Mouse (Mus musculus) embryonic facial prominence, embryonic 11.5 days (tissue): ENCODE data around the gene Rbpj. TPM values are rescaled to one million over a fixed set of nuclear protein-coding genes. Genes with fewer than 3 reads are reported as not detected.

Experiments
- ATAC-seq: fragments of 200-750 bp; cut with Nextera tagmentation; replicated peaks from 2 replicates; pipeline ENCODE4 v1.8.0; 2017; ENCODE audit warnings: low read depth; ENCODE audit not compliant: insufficient number of reproducible peaks, low FRiP score, low TSS enrichment
- DNase-seq: peaks from one replicate; pipeline ENCODE4 v3.0.0-alpha.2; 2015; ENCODE audit warnings: low spot score
- H3K27ac ChIP-seq: fragments of 300-500 bp; sonication (generic); replicated peaks from 2 replicates; pipeline ENCODE4 v1.5.1; 2014; ENCODE audit warnings: mild to moderate bottlenecking, low read depth, low read length, control low read depth
- H3K27me3 ChIP-seq: fragments of 300-500 bp; sonication (generic); 2 replicates; pipeline ENCODE4 v1.6.1; 2014; ENCODE audit warnings: mild to moderate bottlenecking, low read length, moderate library complexity, mixed read lengths; ENCODE audit not compliant: control insufficient read depth, insufficient read depth
- H3K36me3 ChIP-seq: fragments of 300-500 bp; sonication (generic); replicated peaks from 2 replicates; pipeline ENCODE4 v1.6.1; 2014; ENCODE audit warnings: low read depth, mild to moderate bottlenecking, low read length, moderate library complexity, mixed read lengths; ENCODE audit not compliant: control insufficient read depth, insufficient read depth
- H3K4me1 ChIP-seq: fragments of 300-500 bp; sonication (generic); 2 replicates; pipeline ENCODE4 v1.6.1; 2014; ENCODE audit warnings: low read length, mixed read lengths; ENCODE audit not compliant: control insufficient read depth, insufficient read depth
- H3K4me2 ChIP-seq: fragments of 300-500 bp; sonication (generic); 2 replicates; pipeline ENCODE4 v1.6.1; 2014; ENCODE audit warnings: low read depth, mild to moderate bottlenecking, control low read depth, low read length, moderate library complexity
- H3K4me3 ChIP-seq: fragments of 300-500 bp; sonication (generic); 2 replicates; pipeline ENCODE4 v1.5.1; 2014; ENCODE audit warnings: low read depth, low read length, control low read depth
- H3K9ac ChIP-seq: fragments of 300-500 bp; sonication (generic); replicated peaks from 2 replicates; pipeline ENCODE4 v1.6.1; 2014; ENCODE audit warnings: mild to moderate bottlenecking, control low read depth, low read length
- H3K9me3 ChIP-seq: fragments of 300-500 bp; sonication (generic); replicated peaks from 2 replicates; pipeline ENCODE4 v1.6.1; 2016; ENCODE audit warnings: mild to moderate bottlenecking, low read length, inconsistent platforms, mixed read lengths; ENCODE audit not compliant: control insufficient read depth
- WGBS: fragments of 180-500 bp; shearing (Covaris S2); extraction: QIAGEN DNeasy Blood & Tissue Kit; methylation state at CpG from one replicate; pipeline ENCODE4 v1.1.7; 2014; 5-methylcytosine and 5-hydroxymethylcytosine counted together
- polyA plus RNA-seq: library from polyadenylated mRNA; unstranded; fragments of >200 nt; fragmentation: Nextera tagmentation; extraction: Ambion mirVana; gene quantifications from 2 replicates; pipeline ENCODE4 v1.2.1, GENCODE M21; 2014

The Rbpj gene
- polyA plus RNA-seq, 1 experiment from 2014 or later: 68.5 TPM

GRCm38 (mm10) chr5:53564309-53564708, 98.4 kb downstream of the Rbpj start:
- Histone ChIP-seq H3K4me1 (no peaks in the 10 kb centered on the region; the same call in 1 of the 2 replicates), H3K9ac (no peak overlapping the region), H3K4me3 (no peak overlapping the region), H3K36me3 (no peaks in the 10 kb centered on the region), H3K9me3 (no peaks in the 10 kb centered on the region), H3K27ac (no peak overlapping the region), H3K4me2 (no peak overlapping the region), H3K27me3 (no peaks in the 10 kb centered on the region)
- ATAC-seq (no peak), DNase-seq (peak; percentile 62)
- 72% methylated on average over 19 of the region's 19 CpGs for WGBS

- peak; percentile 31 for DNase-seq
- no peaks in the 10 kb centered on the region for H3K36me3 ChIP-seq
- H3K9ac ChIP-seq: no peak overlapping the region
- H3K4me1 ChIP-seq: no peaks in the 10 kb centered on the region; the same call in 1 of the 2 replicates
- H3K4me2 ChIP-seq: no peak overlapping the region
- H3K4me3 ChIP-seq: no peak overlapping the region
- no peaks in the 10 kb centered on the region for H3K27me3 ChIP-seq
- no peak for ATAC-seq
- no peaks in the 10 kb centered on the region for H3K9me3 ChIP-seq
- 58% methylated on average over 5 of the region's 5 CpGs for WGBS
- H3K27ac ChIP-seq: no peak overlapping the region
These were observed 99.4 kb downstream of the Rbpj start for GRCm38 (mm10) chr5:53565213-53565794.

DNA sequence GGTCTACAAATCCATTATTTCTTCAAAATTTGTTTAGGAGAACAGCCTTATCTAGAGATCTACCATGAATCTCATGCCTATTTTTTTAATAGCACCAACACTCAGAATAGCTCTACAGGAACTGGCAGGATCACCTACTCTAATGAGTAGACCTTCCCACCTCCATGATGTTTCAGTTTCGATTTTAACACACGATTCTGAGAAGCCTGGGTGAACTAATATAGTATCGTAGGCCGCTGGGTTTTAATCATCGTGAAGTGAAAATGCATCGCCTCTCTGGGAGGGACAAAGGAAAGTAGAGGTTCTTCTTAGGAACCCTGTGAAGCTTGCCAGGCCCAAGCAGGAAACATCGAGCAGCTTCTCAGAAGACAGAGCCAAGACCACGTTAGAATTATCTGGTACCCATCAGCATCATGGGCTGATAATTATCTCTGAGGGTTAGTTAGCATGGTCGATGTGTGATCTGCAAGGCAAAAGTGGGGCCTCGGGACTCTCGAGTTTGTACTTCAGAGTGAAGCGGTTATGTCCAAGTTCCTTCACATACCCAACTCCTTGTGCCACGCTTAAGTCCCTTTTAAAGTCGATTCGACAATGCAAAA, 100.6 kb downstream of the Rbpj start:
- 88% methylated on average over 15 of the region's 15 CpGs for WGBS
- ATAC-seq: no peak

GRCm38 (mm10) chr5:53572496-53572895, 106.5 kb downstream of the Rbpj start:
- DNase-seq (no peak), ATAC-seq (no peak)
- 81% methylated on average over 5 of the region's 5 CpGs for WGBS
- H3K27me3 ChIP-seq: no peaks in the 10 kb centered on the region
- no peak overlapping the region for H3K4me3 ChIP-seq
- H3K9me3 ChIP-seq: no peaks in the 10 kb centered on the region
- no peak overlapping the region for H3K9ac ChIP-seq
- H3K27ac ChIP-seq: no peak overlapping the region
- no peaks in the 10 kb centered on the region for H3K36me3 ChIP-seq
- no peaks in the 10 kb centered on the region for H3K4me1 ChIP-seq
- no peak overlapping the region for H3K4me2 ChIP-seq

More for the DNA sequence above, 100.6 kb downstream of the Rbpj start:
- no peak overlapping the region for H3K27ac ChIP-seq
- no peak overlapping the region for H3K4me3 ChIP-seq
- no peak overlapping the region for H3K4me2 ChIP-seq
- no peak overlapping the region for H3K9ac ChIP-seq
- H3K27me3 ChIP-seq: no peaks in the 10 kb centered on the region
- DNase-seq: no peak
- no peaks in the 10 kb centered on the region for H3K36me3 ChIP-seq
- H3K9me3 ChIP-seq: no peaks in the 10 kb centered on the region
- no peaks in the 10 kb centered on the region; the same call in 1 of the 2 replicates for H3K4me1 ChIP-seq

GRCm38 (mm10) chr5:53574883-53575442, 109.0 kb downstream of the Rbpj start:
- Histone ChIP-seq H3K9me3 (no peaks in the 10 kb centered on the region), H3K27ac (no peak overlapping the region), H3K27me3 (no peaks in the 10 kb centered on the region), H3K36me3 (no peaks in the 10 kb centered on the region), H3K4me1 (no peaks in the 10 kb centered on the region), H3K9ac (no peak overlapping the region), H3K4me2 (no peak overlapping the region), H3K4me3 (no peak overlapping the region)
- no peak for DNase-seq
- no peak for ATAC-seq
- WGBS: 60% methylated on average over 3 of the region's 3 CpGs

- 85% methylated on average over 10 of the region's 10 CpGs for WGBS
- Histone ChIP-seq H3K4me2 (no peak overlapping the region), H3K9ac (no peak overlapping the region), H3K4me3 (no peak overlapping the region), H3K36me3 (no peaks in the 10 kb centered on the region), H3K9me3 (no peaks in the 10 kb centered on the region), H3K4me1 (no peaks in the 10 kb centered on the region), H3K27ac (no peak overlapping the region), H3K27me3 (no peaks in the 10 kb centered on the region)
- no peak for DNase-seq
- no peak for ATAC-seq
These were observed 111.4 kb downstream of the Rbpj start for GRCm38 (mm10) chr5:53577272-53577889.

DNA sequence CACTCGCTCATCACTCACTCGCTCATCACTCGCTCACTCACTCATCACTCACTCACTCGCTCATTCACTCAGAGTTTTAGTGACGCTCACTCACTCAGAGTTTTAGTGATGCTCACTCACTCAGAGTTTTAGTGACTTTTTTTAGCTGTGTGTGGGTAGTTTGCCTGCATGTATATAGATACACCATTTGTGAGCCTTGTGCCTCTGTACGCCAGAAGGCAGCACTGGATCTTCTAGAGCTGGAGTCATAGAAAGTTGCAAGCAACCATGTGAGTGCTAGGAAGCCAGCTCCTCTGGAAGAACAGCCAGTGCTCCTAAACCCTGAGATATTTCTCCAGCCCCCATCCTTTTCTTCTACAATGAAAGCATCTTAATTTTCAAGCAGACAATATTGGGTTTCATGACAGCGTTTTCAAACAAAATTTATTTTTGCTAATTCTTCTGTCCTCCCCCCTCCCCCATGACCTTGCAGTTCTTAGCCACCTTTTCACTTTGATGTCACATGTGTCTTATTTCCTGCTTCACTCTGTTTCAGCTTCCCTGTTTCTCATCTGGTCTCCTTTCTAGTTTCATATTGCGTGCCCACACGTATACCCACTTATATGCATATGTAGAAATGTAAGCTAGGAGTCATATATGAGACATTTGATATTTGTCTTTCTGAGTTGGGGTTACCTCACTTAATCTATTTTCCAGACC, 118.3 kb downstream of the Rbpj start:
- Histone ChIP-seq H3K4me2 (no peak overlapping the region), H3K36me3 (no peaks in the 10 kb centered on the region), H3K27ac (no peak overlapping the region), H3K4me1 (no peaks in the 10 kb centered on the region), H3K9ac (no peak overlapping the region), H3K4me3 (no peak overlapping the region), H3K9me3 (no peaks in the 10 kb centered on the region), H3K27me3 (no peaks in the 10 kb centered on the region)
- ATAC-seq (no peak), DNase-seq (no peak)
- 89% methylated on average over 9 of the region's 9 CpGs for WGBS
